Mouse (Mus musculus) adrenal gland, postnatal 4 days (tissue): ENCODE data around the gene Dedd2. TPM values are rescaled to one million over a fixed set of nuclear protein-coding genes. Genes with fewer than 3 reads are reported as not detected.
A peak's percentile ranks its signal among the peaks of the same experiment; 100 is the strongest.

Experiments used
- DNase-seq, 2 experiments: peaks; one replicate each; pipeline ENCODE4 v3.0.0; 2021 to 2022; ENCODE audit warnings: low spot score in 2 of 2, mixed read lengths in 2 of 2
- total RNA-seq, 2 experiments: library from RNA; stranded (reverse); gene quantifications; 2 replicates each; pipeline ENCODE4 v1.2.3; 2021

Gene Dedd2
- total RNA-seq, 2 experiments from 2014 or later, result 15.6 to 16.4 TPM

GRCm38 (mm10) chr7:25219756-25220456, 509 bp downstream of the Dedd2 start:
- DNase-seq, result peak; percentile 85 to 87

DNA sequence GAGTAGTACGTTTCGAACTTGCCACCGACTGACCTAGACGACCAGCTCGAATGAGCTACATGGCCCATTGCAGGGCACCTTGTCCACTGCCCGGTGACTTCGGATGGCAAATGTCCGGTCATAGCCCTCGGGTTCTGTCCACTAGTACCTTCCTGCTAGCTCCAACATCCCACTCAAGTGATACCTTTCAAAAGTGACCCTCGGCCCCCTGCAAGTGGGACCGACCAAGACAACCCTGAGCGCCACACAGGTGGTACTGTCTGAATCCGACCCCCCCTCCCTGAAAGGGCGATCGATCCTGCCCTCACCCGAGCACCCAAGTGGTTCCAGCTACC, 1.0 kb downstream of the Dedd2 start:
- DNase-seq, result no peak

DNA sequence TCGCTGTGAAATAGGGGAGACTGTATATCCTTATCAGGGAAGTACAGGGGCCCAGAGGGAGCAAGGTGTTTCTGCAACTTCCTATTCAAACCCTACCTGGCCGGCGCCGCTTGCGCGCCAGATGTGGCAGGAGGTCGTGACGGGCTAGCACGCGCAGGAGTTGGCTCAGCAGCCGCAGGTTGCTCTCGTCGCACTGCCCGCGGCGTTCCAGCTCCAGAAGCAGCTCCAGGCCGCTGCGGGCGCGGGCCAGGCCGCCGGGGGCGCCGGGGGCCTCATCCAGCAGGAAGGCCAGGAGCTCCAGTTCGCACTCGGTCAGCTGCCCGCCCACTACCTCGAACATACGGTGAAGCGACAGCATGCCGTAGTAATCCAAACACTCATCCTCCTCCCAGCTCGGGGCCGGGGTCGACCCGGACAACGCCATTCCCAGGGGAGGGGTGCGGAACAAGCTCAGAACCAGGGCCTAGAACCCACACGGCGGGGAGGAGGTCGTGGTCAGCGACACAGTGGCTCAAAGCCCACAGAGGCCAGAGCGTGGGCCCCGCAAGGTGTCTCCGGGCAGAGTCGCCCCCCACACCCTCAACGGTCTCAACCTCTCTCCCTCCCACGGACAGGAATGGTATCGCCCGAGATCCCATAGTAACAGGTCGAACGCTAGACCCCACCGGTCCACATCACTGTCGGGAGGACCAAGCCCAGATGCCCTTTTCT, 1.6 kb downstream of the Dedd2 start:
- peak in 1 of 2 experiments; percentile 41 for DNase-seq

- no peak for DNase-seq
Measured at GRCm38 (mm10) chr7:25217653-25218395, 2.6 kb downstream of the Dedd2 start.

- no peak for DNase-seq
Measured at GRCm38 (mm10) chr7:25214172-25214571, 6.2 kb downstream of the Dedd2 start.

DNA sequence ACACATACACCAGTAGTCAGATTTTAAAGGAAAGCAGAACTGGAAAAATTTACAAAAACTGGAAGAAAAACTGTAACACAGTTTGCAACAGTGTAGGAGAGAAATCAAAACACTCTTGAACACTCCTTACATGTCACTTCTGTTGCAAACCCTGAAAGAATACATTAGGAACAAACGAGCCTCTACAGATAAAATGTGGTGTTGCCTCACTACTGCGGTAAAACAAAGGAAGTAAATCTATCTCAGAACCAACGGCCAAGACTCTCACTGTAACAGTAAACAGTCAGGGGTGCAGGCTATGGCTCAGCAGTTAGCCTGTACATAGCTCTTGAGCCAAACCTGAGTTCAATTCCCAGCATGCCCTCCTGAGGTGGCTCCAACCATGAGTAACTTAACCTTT, 7.3 kb downstream of the Dedd2 start:
- no peak for DNase-seq

DNA sequence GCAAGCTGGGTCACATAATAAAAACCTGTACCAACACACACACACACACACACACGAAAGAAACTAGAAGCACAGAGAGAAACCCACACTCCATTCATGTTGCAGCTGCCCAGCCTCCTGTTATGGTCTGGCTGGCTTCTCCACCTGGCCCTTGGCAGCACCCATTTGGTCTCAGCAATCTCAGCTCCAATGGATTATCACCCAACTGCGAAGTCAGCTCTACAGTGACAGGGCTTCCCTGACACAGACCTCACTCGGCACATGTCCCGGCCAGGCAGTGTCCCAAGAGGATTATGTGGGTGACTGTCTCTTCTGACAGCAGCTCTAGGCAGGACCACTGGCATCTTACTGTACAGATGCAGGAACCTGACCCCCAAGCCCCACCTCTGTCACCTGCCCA, 9.9 kb downstream of the Dedd2 start:
- no peak for DNase-seq

DNA sequence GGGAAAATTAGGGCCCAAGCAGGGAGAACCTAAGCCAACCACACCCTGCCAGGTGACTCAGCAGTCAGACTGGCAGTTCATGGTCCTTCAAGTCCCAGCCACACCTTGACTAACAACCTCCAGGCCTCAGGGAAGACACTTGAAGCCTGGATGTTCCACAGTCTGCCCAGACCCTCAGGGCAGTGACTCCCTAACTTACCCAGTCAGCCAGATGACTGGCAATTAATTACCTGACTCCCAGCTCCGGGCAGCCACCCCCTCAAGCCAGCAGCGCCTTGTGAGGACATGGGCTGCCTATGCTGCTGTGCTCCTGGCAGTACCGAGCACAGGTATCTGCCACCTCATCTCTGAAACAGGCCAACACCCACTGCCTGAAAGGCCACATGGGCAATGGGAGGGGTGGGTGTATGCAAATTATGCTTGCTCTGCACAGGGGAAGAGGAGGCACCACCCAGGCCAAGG, 11.2 kb downstream of the Dedd2 start:
- DNase-seq, result no peak

GRCm38 (mm10) chr7:25206094-25206830, 14.2 kb downstream of the Dedd2 start:
- no peak for DNase-seq

- no peak for DNase-seq
Measured at GRCm38 (mm10) chr7:25205355-25206093, 14.9 kb downstream of the Dedd2 start.

GRCm38 (mm10) chr7:25203624-25204023, 16.8 kb downstream of the Dedd2 start:
- no peak for DNase-seq

DNA sequence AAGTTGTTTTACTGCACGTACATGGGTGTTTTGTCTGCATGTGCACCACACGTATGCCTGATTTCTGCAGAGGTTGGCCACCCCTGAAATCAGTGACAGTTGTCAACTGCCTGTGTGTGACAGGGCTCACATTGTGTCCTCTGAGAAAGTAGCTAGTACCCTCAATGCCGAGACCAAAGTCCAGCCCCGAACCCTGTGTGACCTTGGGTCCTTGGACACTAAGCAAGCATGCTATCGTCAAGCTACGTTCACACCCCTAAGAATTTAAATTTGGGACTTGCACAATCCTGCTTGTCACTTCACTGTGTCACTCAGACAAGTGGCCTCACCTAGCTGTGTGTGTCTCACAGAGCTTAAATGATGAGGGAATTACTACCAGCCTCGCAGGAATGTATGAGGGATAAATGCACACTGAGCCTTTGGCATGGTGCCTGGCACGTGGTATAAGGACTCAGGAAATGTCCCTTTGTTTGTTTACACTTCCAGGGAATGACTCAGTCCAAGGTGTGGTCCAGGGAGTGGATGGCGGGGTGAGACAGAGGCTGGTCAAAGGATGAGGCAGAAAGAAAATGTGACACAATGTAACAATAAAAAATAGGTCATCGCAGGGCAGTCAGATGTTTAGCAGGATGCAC, 22.9 kb downstream of the Dedd2 start:
- no peak for DNase-seq

- DNase-seq, result no peak
Measured at GRCm38 (mm10) chr7:25196107-25196506, 24.3 kb downstream of the Dedd2 start.

- no peak for DNase-seq
Measured at GRCm38 (mm10) chr7:25195148-25195547, 25.3 kb downstream of the Dedd2 start.

GRCm38 (mm10) chr7:25192110-25192509, 28.3 kb downstream of the Dedd2 start:
- no peak for DNase-seq

DNA sequence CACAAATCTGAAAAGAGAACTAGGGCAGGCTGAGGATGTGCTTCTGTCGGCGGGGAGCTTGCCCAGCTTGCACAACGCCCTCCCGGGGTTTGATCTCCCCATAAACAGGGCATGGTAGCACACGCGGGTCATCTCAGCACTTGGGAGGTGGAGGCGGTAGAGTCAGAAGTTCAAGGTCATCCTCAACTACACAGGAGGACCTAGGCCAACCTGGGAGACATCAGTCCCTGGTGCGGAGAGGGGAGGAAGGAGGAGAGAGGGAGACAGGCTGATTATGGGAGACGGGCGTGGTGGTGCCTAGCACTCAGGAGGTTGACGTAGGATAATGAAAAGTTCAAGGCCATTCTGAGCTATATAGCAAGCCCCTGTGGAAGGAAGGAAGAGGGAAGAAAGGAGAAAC, 29.6 kb downstream of the Dedd2 start:
- DNase-seq, result no peak

DNA sequence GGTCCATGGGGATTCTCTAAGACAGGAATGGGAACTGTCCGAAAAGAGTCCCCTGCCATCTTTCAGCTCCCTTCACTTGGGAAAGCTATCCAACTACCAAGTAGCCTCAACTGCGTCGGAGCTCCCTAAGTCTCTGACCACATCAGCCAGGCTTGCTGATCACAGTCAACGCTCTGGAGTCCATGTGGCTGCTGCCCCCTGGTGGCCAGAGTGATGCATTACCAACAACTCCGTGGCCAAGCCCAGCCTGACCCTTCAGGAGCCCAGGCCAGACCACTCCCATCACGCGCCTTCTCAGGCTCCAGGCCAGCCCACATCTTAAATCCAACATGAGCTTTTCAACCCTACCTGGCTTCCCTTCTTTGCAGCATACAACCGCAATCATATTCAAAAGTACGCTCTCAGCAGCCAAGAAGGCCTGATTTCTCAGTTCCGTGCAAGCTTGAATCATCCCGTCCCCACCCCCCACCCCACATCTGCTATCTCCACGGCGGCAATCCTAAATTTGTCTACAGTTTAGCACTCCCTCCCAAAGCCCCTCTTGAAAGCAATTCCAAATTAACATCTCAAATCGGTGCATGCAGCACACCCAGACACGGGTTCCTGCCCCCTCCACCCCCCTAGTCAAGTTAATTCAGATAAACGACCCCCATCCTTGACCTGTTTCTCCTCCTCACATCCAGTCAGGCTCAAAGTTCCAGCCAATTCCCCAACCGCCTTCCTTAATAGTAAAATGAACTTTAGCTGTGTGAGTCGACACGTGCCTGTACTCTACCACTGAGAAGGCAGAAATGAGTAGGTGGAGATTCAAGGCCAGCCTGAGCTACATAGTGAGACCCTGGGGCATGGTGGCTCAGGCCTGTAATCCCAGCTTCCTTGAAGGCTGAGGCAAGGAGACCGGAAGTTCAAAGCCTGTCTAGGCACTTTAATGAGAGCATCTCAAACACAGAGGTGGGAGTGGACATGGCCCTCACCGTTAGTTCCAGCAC, 32.5 kb downstream of the Dedd2 start:
- peak; percentile 67 to 73 for DNase-seq

DNA sequence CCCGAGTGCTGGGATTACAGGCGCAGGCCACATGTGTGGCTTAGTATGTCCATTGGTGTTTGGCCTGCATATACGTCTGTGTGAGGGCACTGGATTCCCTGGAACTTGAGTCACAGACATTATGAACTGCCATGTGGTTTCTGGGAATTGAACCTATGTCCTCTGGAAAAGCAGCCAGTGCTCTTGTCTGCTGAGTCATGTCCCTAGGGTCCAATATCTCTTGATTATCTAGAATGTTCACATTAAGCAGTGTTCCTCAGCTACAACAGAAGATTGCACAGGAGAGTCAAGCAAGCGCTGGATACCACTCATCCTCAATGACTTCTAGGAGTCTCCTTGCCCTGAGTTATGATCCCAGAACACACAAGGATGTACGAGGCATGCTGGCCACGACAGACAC, 36.3 kb downstream of the Dedd2 start:
- DNase-seq, result no peak

DNA sequence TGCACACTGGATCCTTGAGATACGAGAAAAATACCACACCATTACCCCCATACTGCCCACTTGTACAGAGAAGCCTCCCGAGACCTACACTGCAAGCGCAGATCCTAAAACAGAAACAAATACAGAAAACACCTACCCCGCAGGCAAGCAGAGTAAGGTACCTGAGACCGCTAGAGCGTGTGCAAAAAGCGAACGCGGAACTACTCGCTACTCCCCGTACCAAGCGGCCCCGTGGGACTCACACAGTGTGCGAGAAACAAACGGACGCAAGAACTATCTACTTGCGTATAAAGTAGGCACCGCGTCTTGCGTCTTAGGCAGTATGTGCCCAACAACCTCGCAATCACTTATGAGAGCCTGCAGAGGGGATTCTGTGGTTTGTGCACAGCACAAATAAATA, 38.6 kb downstream of the Dedd2 start:
- no peak for DNase-seq
